Mouse (Mus musculus) fibroblast of lung, adult 2 months (primary cell): ENCODE results near the gene Sipa1l1.
A peak's percentile ranks its signal among the peaks of the same experiment; 100 is the strongest.

Experiments used
- DNase-seq: peaks from one replicate; pipeline ENCODE4 v3.0.0-alpha.2; 2011; ENCODE audit warnings: low read depth

Gene Sipa1l1

GRCm38 (mm10) chr12:82247371-82248258 lies 78.5 kb downstream of the Sipa1l1 start:
- no peak for DNase-seq

GRCm38 (mm10) chr12:82248501-82248900 lies 79.4 kb downstream of the Sipa1l1 start:
- DNase-seq, result no peak

- no peak for DNase-seq
Measured at GRCm38 (mm10) chr12:82251328-82251727, 82.2 kb downstream of the Sipa1l1 start.

GRCm38 (mm10) chr12:82254076-82254475 lies 85.0 kb downstream of the Sipa1l1 start:
- peak; percentile 59 for DNase-seq

GRCm38 (mm10) chr12:82256012-82256411 lies 86.9 kb downstream of the Sipa1l1 start:
- no peak for DNase-seq

- DNase-seq, result no peak
Measured at GRCm38 (mm10) chr12:82256921-82257500, 87.9 kb downstream of the Sipa1l1 start.

GRCm38 (mm10) chr12:82257994-82258785 lies 89.1 kb downstream of the Sipa1l1 start:
- no peak for DNase-seq

GRCm38 (mm10) chr12:82263443-82263842 lies 94.3 kb downstream of the Sipa1l1 start:
- DNase-seq, result no peak

- no peak for DNase-seq
Measured at GRCm38 (mm10) chr12:82264083-82264851, 95.1 kb downstream of the Sipa1l1 start.

- no peak for DNase-seq
Measured at GRCm38 (mm10) chr12:82265335-82266274, 96.5 kb downstream of the Sipa1l1 start.

- DNase-seq, result no peak
Measured at GRCm38 (mm10) chr12:82271447-82271846, 102.3 kb downstream of the Sipa1l1 start.

- no peak for DNase-seq
Measured at GRCm38 (mm10) chr12:82273503-82273902, 104.4 kb downstream of the Sipa1l1 start.

GRCm38 (mm10) chr12:82274576-82274975 lies 105.5 kb downstream of the Sipa1l1 start:
- DNase-seq, result no peak

- DNase-seq, result peak; percentile 90
Measured at GRCm38 (mm10) chr12:82275767-82276166, 106.6 kb downstream of the Sipa1l1 start.

GRCm38 (mm10) chr12:82276591-82276990 lies 107.5 kb downstream of the Sipa1l1 start:
- DNase-seq, result no peak

- no peak for DNase-seq
Measured at GRCm38 (mm10) chr12:82284617-82285016, 115.5 kb downstream of the Sipa1l1 start.

GRCm38 (mm10) chr12:82285018-82285417 lies 115.9 kb downstream of the Sipa1l1 start:
- DNase-seq, result no peak

GRCm38 (mm10) chr12:82286068-82286467 lies 116.9 kb downstream of the Sipa1l1 start:
- DNase-seq, result no peak

GRCm38 (mm10) chr12:82286804-82287203 lies 117.7 kb downstream of the Sipa1l1 start:
- DNase-seq, result no peak

GRCm38 (mm10) chr12:82293545-82294247 lies 124.6 kb downstream of the Sipa1l1 start:
- DNase-seq, result no peak
